24 mouse cellular contexts compared by ENCODE assay signal in the genomic region with DNA sequence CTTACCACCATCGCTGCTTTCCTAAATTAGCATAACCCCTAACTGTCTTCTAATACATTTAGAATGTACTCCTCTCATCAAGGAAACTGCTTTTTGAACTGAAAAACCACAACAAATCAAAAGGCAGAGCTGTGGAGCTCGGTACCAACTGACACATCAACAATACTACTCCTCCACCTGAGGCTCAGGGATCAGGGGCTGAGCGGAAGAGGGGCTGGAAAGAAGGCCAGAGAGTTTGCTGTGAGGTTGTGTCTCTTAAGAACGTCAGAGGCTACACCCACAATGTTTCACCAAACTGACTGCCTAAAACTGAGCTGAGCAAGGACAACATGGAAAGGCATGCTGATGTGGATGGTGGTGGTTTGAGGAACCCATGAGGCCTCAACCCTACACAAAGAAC.
A peak's percentile ranks its signal among the peaks of the same experiment; 100 is the strongest.
DNase-seq lines count a peak whose midpoint lies in the region; ATAC-seq lines count a peak whose summit lies in the region.
"Had no signal": no experiment of that assay in that cellular context is flagged by ENCODE, and none has a peak within 500 bp of the region (broad histone marks: within the 10 kb centered on the region; RNA-seq: fewer than 3 reads in every experiment).

No protein-coding gene starts in this region.

- H3K27me3 ChIP-seq in heart, embryonic 11.5 days (ENCODE audit: control insufficient read depth, insufficient read depth, low read length), result no peaks in the 10 kb centered on the region
- H3K27me3 ChIP-seq in neural tube, embryonic 15.5 days (replicated peaks), result no peaks in the 10 kb centered on the region
- no peaks in the 10 kb centered on the region for H3K27me3 ChIP-seq in hindbrain, embryonic 12.5 days
- H3K27me3 ChIP-seq: embryonic facial prominence, embryonic 15.5 days; heart, embryonic 12.5 days; limb, embryonic 12.5 days; liver, embryonic 12.5 days had no signal

- H3K4me3 ChIP-seq in heart, embryonic 11.5 days (ENCODE audit: low read depth, low read length), result no peak overlapping the region
- H3K4me3 ChIP-seq in neural tube, embryonic 15.5 days (replicated peaks), result no peak overlapping the region
- no peak overlapping the region for H3K4me3 ChIP-seq in hindbrain, embryonic 12.5 days
- H3K4me3 ChIP-seq: embryonic facial prominence, embryonic 15.5 days; gastrocnemius, adult 2 months; heart, embryonic 12.5 days; layer of hippocampus, adult 2 months; limb, embryonic 12.5 days; liver, embryonic 12.5 days had no signal

- 73% methylated on average over 4 of the region's 4 CpGs for WGBS in heart, embryonic 11.5 days (ENCODE audit: insufficient replicate concordance)
- 87% methylated on average over 4 of the region's 4 CpGs for WGBS in neural tube, embryonic 15.5 days
- 79% methylated on average over 4 of the region's 4 CpGs for WGBS in hindbrain, embryonic 12.5 days

- no peak for ATAC-seq in heart, embryonic 11.5 days (replicated peaks; ENCODE audit: insufficient number of reproducible peaks, low FRiP score, low TSS enrichment)
- no peak for ATAC-seq in neural tube, embryonic 15.5 days (ENCODE audit: low FRiP score)
- no peak for ATAC-seq in hindbrain, embryonic 12.5 days (ENCODE audit: low FRiP score)
- ATAC-seq: forebrain, embryonic 14.5 days; liver, embryonic 12.5 days had no signal

- no peak overlapping the region for H3K4me2 ChIP-seq in heart, embryonic 11.5 days
- H3K4me2 ChIP-seq in neural tube, embryonic 15.5 days, result no peak overlapping the region
- H3K4me2 ChIP-seq in hindbrain, embryonic 12.5 days (replicated peaks), result no peak overlapping the region
- H3K4me2 ChIP-seq: embryonic facial prominence, embryonic 15.5 days; heart, embryonic 12.5 days; limb, embryonic 12.5 days; liver, embryonic 12.5 days; midbrain, embryonic 11.5 days had no signal

- no peaks in the 10 kb centered on the region for H3K36me3 ChIP-seq in heart, embryonic 11.5 days (ENCODE audit: control insufficient read depth, insufficient read depth, low read length)
- H3K36me3 ChIP-seq in neural tube, embryonic 15.5 days, result no peaks in the 10 kb centered on the region
- no peaks in the 10 kb centered on the region for H3K36me3 ChIP-seq in hindbrain, embryonic 12.5 days
- H3K36me3 ChIP-seq: embryonic facial prominence, embryonic 15.5 days; heart, embryonic 12.5 days; limb, embryonic 12.5 days; liver, embryonic 12.5 days had no signal

- 0 out of 2 replicates have a peak, but pooled peaks cover 3% of the 10 kb centered on the region for H3K4me1 ChIP-seq in heart, embryonic 11.5 days (ENCODE audit: control insufficient read depth, insufficient read depth, low read length)
- H3K4me1 ChIP-seq in neural tube, embryonic 15.5 days, result 0 out of 2 replicates have a peak, but pooled peaks cover 5% of the 10 kb centered on the region
- peaks cover 3% of the 10 kb centered on the region; the same call in 1 of the 2 replicates for H3K4me1 ChIP-seq in hindbrain, embryonic 12.5 days
- H3K4me1 ChIP-seq: embryonic facial prominence, embryonic 15.5 days had no signal

- no peaks in the 10 kb centered on the region for H3K9me3 ChIP-seq in heart, embryonic 11.5 days (replicated peaks; ENCODE audit: control insufficient read depth, low read length)
- no peaks in the 10 kb centered on the region for H3K9me3 ChIP-seq in neural tube, embryonic 15.5 days (replicated peaks)
- no peaks in the 10 kb centered on the region for H3K9me3 ChIP-seq in hindbrain, embryonic 12.5 days (replicated peaks)
- H3K9me3 ChIP-seq: embryonic facial prominence, embryonic 15.5 days; heart, embryonic 12.5 days; limb, embryonic 12.5 days; liver, embryonic 12.5 days had no signal

- peak; percentile 61 for DNase-seq in heart, adult 11 months
- peak; percentile 80 for DNase-seq in induced T-regulatory cell, adult 2 months (ENCODE audit: low read depth)
- DNase-seq in thymus, postnatal 0 days (ENCODE audit: low spot score), result peak; percentile 80
- DNase-seq in cerebellum, adult 9-10 months, result no peak
- DNase-seq: adrenal gland, postnatal 10 days; cerebellum, adult 2 months; cerebellum, postnatal 36 days; gastrocnemius, adult 2 months; heart, postnatal 14 days; kidney, adult 9 months; kidney, postnatal 14 days; lung, adult 18-20 months; lung, postnatal 10 days; right cerebral cortex, postnatal 14 days had no signal

- no peak overlapping the region for H3K27ac ChIP-seq in heart, embryonic 11.5 days (ENCODE audit: low read depth, low read length)
- H3K27ac ChIP-seq in neural tube, embryonic 15.5 days (replicated peaks), result no peak overlapping the region
- no peak overlapping the region for H3K27ac ChIP-seq in hindbrain, embryonic 12.5 days
- H3K27ac ChIP-seq: embryonic facial prominence, embryonic 15.5 days; gastrocnemius, adult 2 months; layer of hippocampus, adult 2 months; limb, embryonic 12.5 days; liver, embryonic 12.5 days had no signal

- H3K9ac ChIP-seq in heart, embryonic 11.5 days (ENCODE audit: low read depth, low read length), result no peak overlapping the region
- no peak overlapping the region for H3K9ac ChIP-seq in neural tube, embryonic 15.5 days (replicated peaks)
- no peak overlapping the region for H3K9ac ChIP-seq in hindbrain, embryonic 12.5 days
- H3K9ac ChIP-seq: embryonic facial prominence, embryonic 15.5 days; heart, embryonic 12.5 days; limb, embryonic 12.5 days; liver, embryonic 12.5 days had no signal
